Mouse (Mus musculus) fat pad, adult 2 months (tissue): Measurements from ENCODE around the gene Rprd1b.

ENCODE experiments used
- DNase-seq: peaks from one replicate; pipeline ENCODE4 v3.0.0-alpha.2; 2011; ENCODE audit warnings: low read depth, low spot score; ENCODE audit errors: extremely low read depth

Rprd1b gene

GRCm38 (mm10) chr2:158028354-158028863, at the start of gene Rprd1b, which contains the start of gene Tti1:
Gene Rprd1b, plus strand, starts transcription at chr2:158028497.
Gene Tti1, minus strand, starts transcription at chr2:158028433.
- DNase-seq, result no peak

- no peak for DNase-seq
Measured at GRCm38 (mm10) chr2:157979241-157979640, 49.1 kb upstream of the Rprd1b start.

- DNase-seq, result no peak
Measured at GRCm38 (mm10) chr2:157982727-157983126, 45.6 kb upstream of the Rprd1b start.

GRCm38 (mm10) chr2:157983276-157983675, 45.0 kb upstream of the Rprd1b start:
- no peak for DNase-seq

- DNase-seq, result no peak
Measured at GRCm38 (mm10) chr2:157985611-157986010, 42.7 kb upstream of the Rprd1b start.

- no peak for DNase-seq
Measured at GRCm38 (mm10) chr2:157986235-157986634, 42.1 kb upstream of the Rprd1b start.

GRCm38 (mm10) chr2:157988416-157989190, 39.7 kb upstream of the Rprd1b start:
- no peak for DNase-seq

GRCm38 (mm10) chr2:157989946-157990345, 38.4 kb upstream of the Rprd1b start:
- no peak for DNase-seq

- no peak for DNase-seq
Measured at GRCm38 (mm10) chr2:157991026-157991425, 37.3 kb upstream of the Rprd1b start.

GRCm38 (mm10) chr2:157992501-157992900, 35.8 kb upstream of the Rprd1b start:
- DNase-seq, result no peak

- DNase-seq, result no peak
Measured at GRCm38 (mm10) chr2:157998817-157999216, 29.5 kb upstream of the Rprd1b start.

- DNase-seq, result no peak
Measured at GRCm38 (mm10) chr2:158004620-158005019, 23.7 kb upstream of the Rprd1b start.

- no peak for DNase-seq
Measured at GRCm38 (mm10) chr2:158005641-158006040, 22.7 kb upstream of the Rprd1b start.

GRCm38 (mm10) chr2:158009373-158009772, 18.9 kb upstream of the Rprd1b start:
- DNase-seq, result no peak

GRCm38 (mm10) chr2:158012608-158013007, 15.7 kb upstream of the Rprd1b start:
- no peak for DNase-seq

- DNase-seq, result no peak
Measured at GRCm38 (mm10) chr2:158017330-158017729, 11.0 kb upstream of the Rprd1b start.

- no peak for DNase-seq
Measured at GRCm38 (mm10) chr2:158027855-158028353, 393 bp upstream of the Rprd1b start.

GRCm38 (mm10) chr2:158030007-158030406, 1.7 kb downstream of the Rprd1b start:
- DNase-seq, result no peak

GRCm38 (mm10) chr2:158035813-158036212, 7.5 kb downstream of the Rprd1b start:
- DNase-seq, result no peak

- no peak for DNase-seq
Measured at GRCm38 (mm10) chr2:158036408-158036807, 8.1 kb downstream of the Rprd1b start.

GRCm38 (mm10) chr2:158036953-158037352, 8.7 kb downstream of the Rprd1b start:
- DNase-seq, result no peak

GRCm38 (mm10) chr2:158037571-158037970, 9.3 kb downstream of the Rprd1b start:
- no peak for DNase-seq
